Mouse (Mus musculus) left cerebral cortex, postnatal 4 days (tissue): Measurements from ENCODE around the gene Slc6a16. TPM values are rescaled to one million over a fixed set of nuclear protein-coding genes. Genes with fewer than 3 reads are reported as not detected.

Experiments
- DNase-seq: peaks from one replicate; pipeline ENCODE4 v3.0.0-alpha.2; 2022
- intact Hi-C: fragments of 180-260 bp; cut with DNase I; formaldehyde crosslinking; loops from one replicate; pipeline ENCODE4 v1.15.1; 2025
- total RNA-seq, 2 experiments: library from RNA; stranded (reverse); gene quantifications; 2 replicates each; pipeline ENCODE4 v1.2.3; 2021

The Slc6a16 gene
- total RNA-seq, 2 experiments from 2014 or later: 1.2 to 1.8 TPM

- peak; percentile 60 for DNase-seq
- intact Hi-C loops: no loop called here
These were observed 25.0 kb upstream of the Slc6a16 start, which contains the start of gene Tead2 for GRCm38 (mm10) chr7:45215673-45216441. Tead2 (plus strand) TSS chr7:45215753.

GRCm38 (mm10) chr7:45216442-45217183, 24.3 kb upstream of the Slc6a16 start:
- intact Hi-C loops: no loop called here
- peak; percentile 97 for DNase-seq

GRCm38 (mm10) chr7:45221680-45222079, 19.2 kb upstream of the Slc6a16 start:
- DNase-seq: no peak
- intact Hi-C loops: no loop called here

- DNase-seq: no peak
- intact Hi-C loops: no loop called here
These were observed 16.1 kb upstream of the Slc6a16 start for GRCm38 (mm10) chr7:45224826-45225225.

- DNase-seq: no peak
- intact Hi-C loops: no loop called here
These were observed 14.5 kb upstream of the Slc6a16 start for GRCm38 (mm10) chr7:45226421-45226820.

- intact Hi-C loops: no loop called here
- no peak for DNase-seq
These were observed 12.3 kb upstream of the Slc6a16 start for GRCm38 (mm10) chr7:45228548-45228947.

- no peak for DNase-seq
- intact Hi-C loops: no loop called here
These were observed 11.8 kb upstream of the Slc6a16 start for GRCm38 (mm10) chr7:45229046-45229445.

GRCm38 (mm10) chr7:45229459-45230203, 11.3 kb upstream of the Slc6a16 start:
- DNase-seq: no peak
- intact Hi-C loops: no loop called here

- intact Hi-C loops: no loop called here
- no peak for DNase-seq
These were observed 9.7 kb upstream of the Slc6a16 start for GRCm38 (mm10) chr7:45231192-45231591.

GRCm38 (mm10) chr7:45231941-45232340, 8.9 kb upstream of the Slc6a16 start:
- intact Hi-C loops: no loop called here
- DNase-seq: no peak

GRCm38 (mm10) chr7:45232716-45233465, 8.0 kb upstream of the Slc6a16 start:
- intact Hi-C loops: no loop called here
- DNase-seq: no peak

- DNase-seq: peak; percentile 81
- intact Hi-C loops: no loop called here
These were observed 7.1 kb upstream of the Slc6a16 start for GRCm38 (mm10) chr7:45233580-45234332.

GRCm38 (mm10) chr7:45234333-45234841, 6.5 kb upstream of the Slc6a16 start:
- intact Hi-C loops: no loop called here

GRCm38 (mm10) chr7:45234922-45235571, 5.8 kb upstream of the Slc6a16 start:
- intact Hi-C loops: no loop called here
- peak; percentile 59 for DNase-seq

More at GRCm38 (mm10) chr7:45234333-45234841, 6.5 kb upstream of the Slc6a16 start:
- no peak for DNase-seq

GRCm38 (mm10) chr7:45235656-45236180, 5.2 kb upstream of the Slc6a16 start:
- intact Hi-C loops: no loop called here
- DNase-seq: no peak

GRCm38 (mm10) chr7:45237747-45238699, 2.9 kb upstream of the Slc6a16 start:
- no peak for DNase-seq
- intact Hi-C loops: no loop called here

- intact Hi-C loops: no loop called here
- no peak for DNase-seq
These were observed 2.0 kb upstream of the Slc6a16 start, which contains the start of gene Cd37 for GRCm38 (mm10) chr7:45238723-45239496. Cd37 (minus strand) TSS chr7:45239115.
